Mouse (Mus musculus) embryonic fibroblast, embryonic 13.5 days (primary cell): ENCODE results near the gene Arl8b.

Experiments used
- CTCF ChIP-seq: IDR thresholded peaks from 2 replicates; pipeline ENCODE4 v1.5.1; 2011; ENCODE audit warnings: mild to moderate bottlenecking, control low read depth, low read length, moderate library complexity, borderline replicate concordance; ENCODE audit not compliant: insufficient read depth
- POLR2A ChIP-seq: IDR thresholded peaks from 2 replicates; pipeline ENCODE4 v1.6.1; 2011; ENCODE audit warnings: low read depth, mild to moderate bottlenecking, control low read depth, low read length, moderate library complexity

DNA sequence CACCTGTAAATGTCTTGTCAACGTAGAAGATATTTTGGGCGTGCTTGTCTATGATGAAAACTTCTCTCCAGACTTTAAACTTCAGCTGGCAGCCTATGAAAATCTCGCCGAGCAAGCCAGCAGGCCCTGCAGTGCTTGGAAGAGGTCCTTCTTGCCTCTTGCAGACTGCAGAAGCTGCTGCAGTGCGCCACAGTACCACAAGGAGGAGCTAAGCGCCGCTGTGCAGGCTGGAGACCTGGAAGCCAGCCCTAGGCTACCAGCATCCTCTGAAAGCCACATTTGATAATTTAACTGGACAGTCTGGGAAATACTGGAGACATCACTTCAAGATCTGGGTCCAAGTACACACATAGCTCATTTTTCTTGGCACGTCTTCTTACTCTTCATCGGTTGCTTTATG, 10.0 kb upstream of the Arl8b start:
- TF ChIP-seq CTCF = peak; percentile 91; the same call in 1 of the 2 replicates
- TF ChIP-seq POLR2A = no peak
